Mouse (Mus musculus) gastrocnemius, postnatal 25 days (tissue): ENCODE data around the gene Ppp2r3c. TPM values are rescaled to one million over a fixed set of nuclear protein-coding genes. Genes with fewer than 3 reads are reported as not detected.
"Not testable (repeated sequence)": the region's sequence is repeated elsewhere in the genome, so short reads cannot be mapped to it uniquely, and the experiment has no call there.

Source experiments
- DNase-seq: peaks from one replicate; pipeline ENCODE4 v3.0.0; 2022
- total RNA-seq, 2 experiments: library from RNA; stranded (reverse); gene quantifications; 1 replicate in 1 of 2; 2 replicates in 1 of 2; pipeline ENCODE4 v1.2.3; 2021

Ppp2r3c gene
- total RNA-seq, 2 experiments from 2014 or later, result 10.1 to 10.3 TPM

DNA sequence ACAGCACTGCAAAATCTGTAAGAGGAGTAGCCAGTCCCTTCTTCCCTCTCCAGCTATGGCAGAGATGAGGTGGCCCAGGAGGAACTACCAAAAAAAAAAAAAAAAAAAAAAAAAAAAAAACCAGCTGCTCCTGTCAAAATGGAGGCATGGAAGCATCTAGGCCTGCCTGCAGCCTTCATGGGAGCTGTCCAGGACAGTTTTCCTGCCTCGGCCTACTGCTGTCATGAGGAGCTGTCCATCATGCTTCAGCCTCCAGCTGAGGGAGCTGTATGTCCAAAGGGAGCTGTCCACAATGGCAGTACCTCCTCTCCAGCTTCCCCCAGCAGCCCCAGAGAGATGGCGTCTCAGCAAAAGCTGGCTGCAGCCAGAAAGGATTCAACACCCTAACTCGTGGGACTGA, 30.6 kb downstream of the Ppp2r3c start:
- DNase-seq, result no peak

DNA sequence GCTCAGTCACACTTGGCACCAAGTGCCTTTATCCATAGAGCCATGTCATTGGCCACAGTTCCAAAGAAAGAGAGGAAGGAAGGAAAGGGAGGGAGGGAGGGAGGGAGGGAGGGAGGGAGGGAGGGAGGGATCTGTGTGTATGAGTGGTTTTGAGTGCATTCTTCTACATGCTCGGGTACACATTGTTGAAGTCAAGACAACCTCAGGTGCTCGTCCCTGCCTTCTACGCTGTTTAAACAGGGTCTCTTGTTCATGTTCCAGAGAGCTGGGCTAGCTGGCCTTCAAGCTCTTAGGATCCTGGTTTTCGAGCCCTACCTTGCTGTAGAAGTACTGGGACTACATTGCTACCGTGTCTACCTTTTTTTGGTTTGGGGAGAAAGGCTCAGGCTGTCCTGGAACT, 39.4 kb downstream of the Ppp2r3c start:
- not testable (repeated sequence) for DNase-seq

DNA sequence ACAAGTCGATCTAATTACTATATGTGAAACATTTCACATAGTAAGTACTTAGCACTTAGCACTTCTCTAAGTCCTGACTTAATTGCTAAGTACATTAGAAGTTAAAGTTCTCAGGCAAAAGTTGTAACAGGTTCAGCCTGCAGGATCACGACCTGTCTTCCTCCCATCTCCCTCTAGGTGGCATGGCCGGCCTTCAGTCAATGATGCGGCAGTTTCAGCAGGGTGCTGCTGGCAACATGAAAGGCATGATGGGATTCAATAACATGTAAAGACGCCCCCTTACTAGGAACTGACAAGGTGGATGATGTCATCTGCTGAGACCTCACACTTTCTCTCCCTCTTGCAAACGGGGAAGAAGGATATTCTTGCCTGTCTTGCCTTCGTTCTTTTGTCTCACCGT, 40.8 kb downstream of the Ppp2r3c start:
- not testable (repeated sequence) for DNase-seq

DNA sequence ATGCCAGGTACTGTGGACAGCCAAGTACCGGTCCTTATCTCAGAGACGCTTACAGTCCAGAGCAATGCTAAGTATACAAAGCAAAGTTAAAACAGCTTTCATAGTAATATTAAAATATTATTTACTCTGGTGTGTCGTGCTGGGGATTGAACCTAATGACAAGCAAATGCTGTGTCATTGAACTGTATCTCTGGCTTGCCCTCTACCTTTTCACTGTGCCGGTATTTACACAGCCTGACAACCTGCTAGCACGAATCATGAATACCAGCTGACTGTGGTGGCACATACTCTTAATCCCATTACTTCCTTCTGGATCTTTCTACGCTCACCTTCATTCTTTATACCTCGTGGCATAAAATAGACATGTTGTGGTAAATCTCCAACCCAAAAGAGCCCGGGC, 60.6 kb downstream of the Ppp2r3c start:
- not testable (repeated sequence) for DNase-seq

DNA sequence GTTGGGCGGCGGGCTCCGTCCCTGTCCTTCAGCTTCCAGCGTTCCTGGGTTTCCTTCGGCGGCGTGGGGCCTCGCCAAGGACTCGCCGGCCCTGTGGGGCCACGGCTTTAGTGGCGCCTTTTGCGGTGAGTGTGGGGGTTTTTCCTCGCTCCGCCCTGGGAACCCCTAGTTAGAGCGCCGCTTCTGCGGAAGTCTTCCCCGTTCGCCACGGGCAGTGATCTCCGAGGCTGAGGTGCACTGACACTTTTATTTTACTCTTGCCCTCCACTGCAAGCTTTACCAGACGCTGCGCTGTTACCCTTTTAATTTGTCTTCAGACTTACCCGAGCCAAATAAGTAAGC, 72.3 kb downstream of the Ppp2r3c start:
- not testable (repeated sequence) for DNase-seq

DNA sequence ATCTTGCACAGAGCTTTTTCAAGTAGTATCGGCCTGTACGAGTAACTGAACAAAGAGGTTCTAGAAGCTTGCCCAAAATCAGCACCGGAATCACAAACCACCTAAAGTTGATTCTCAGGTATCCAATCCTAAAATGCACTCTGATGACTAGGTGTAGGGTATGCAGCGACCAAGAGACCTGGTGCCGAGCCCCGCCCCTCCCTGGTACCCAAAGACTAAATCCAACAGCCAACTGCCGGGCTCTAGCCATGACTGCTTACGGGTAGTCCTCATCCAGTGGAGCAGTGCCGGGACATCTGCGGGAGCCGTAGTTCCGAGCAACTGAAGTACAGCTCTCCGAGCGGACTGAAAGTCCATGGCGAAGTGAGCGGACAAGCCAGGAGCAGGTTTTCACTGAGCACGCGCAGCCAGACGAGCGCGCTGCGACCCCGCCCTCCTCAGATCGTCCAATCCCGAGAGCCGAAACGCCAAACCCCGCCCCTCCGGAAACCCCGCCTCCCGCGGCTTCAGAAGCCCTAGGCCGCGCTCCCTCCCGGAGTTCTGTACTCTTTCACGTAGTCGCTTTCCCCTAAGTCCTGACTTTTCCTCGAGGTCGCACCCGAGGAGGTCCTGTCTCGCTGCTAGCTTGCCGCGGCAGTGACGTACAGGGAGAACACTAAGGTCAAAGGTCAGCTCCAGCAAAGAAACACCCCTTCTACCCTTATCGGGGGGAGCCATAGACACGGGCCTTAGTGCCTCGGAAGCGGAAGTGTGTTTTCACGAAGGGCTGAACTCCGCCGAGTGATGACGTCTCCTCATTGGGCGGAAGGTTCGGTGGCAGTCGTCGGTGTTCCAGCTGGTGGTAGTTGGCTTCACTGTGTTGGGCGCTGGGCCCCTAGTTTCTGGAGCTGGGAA, 72.9 kb downstream of the Ppp2r3c start, which contains the start of gene Srp54c:
Gene Srp54c, plus strand, starts transcription at position 543 of the 894 bp plus-strand sequence.
- not testable (repeated sequence) for DNase-seq

Other genes starting within 250 kb of the Ppp2r3c start
- gene 2700097O09Rik, start 222.9 kb downstream of the Ppp2r3c start, total RNA-seq, result 1 to 10 TPM; 5.6 to 6.6 TPM
- 10 to 100 TPM; 62.6 to 69.8 TPM for gene Srp54a, start 222.7 kb downstream of the Ppp2r3c start, total RNA-seq
- 1 to 10 TPM; 3.9 to 8.4 TPM for gene Fam177a, start 178.5 kb downstream of the Ppp2r3c start, total RNA-seq
- 10 to 100 TPM; 31.1 to 32.2 TPM for gene Srp54b, start 147.9 kb downstream of the Ppp2r3c start, total RNA-seq
- gene 1700047I17Rik2, start 103.4 kb downstream of the Ppp2r3c start, total RNA-seq, result 1 to 10 TPM in 1 of 2 experiments, not detected in 1; 2.9 TPM
- gene Srp54c, start 72.8 kb downstream of the Ppp2r3c start, total RNA-seq, result 10 to 100 TPM; 21.9 to 25.3 TPM
- gene 1110008L16Rik, start 3.4 kb downstream of the Ppp2r3c start, total RNA-seq, result 1 to 10 TPM; 8.7 to 8.9 TPM
- 100 to 1,000 TPM; 140 to 155 TPM for gene Psma6, start 81.2 kb upstream of the Ppp2r3c start, total RNA-seq
- gene Nfkbia, start 189.6 kb upstream of the Ppp2r3c start, total RNA-seq, result 10 to 100 TPM; 17.8 to 20.8 TPM